Mouse (Mus musculus) CH12.LX (cell line): ENCODE measurements around the gene Rpl24. TPM values are rescaled to one million over a fixed set of nuclear protein-coding genes. Genes with fewer than 3 reads are reported as not detected.

Experiments
- DNase-seq: peaks from one replicate; pipeline ENCODE4 v3.0.0-alpha.2; 2013; ENCODE audit errors: extremely low read depth
- H3K27ac ChIP-seq: 2 replicates; pipeline ENCODE4 v1.5.1; 2012; ENCODE audit warnings: low read depth, mild to moderate bottlenecking, control low read depth, moderate library complexity; ENCODE audit not compliant: insufficient read depth
- H3K27me3 ChIP-seq: replicated peaks from 2 replicates; pipeline ENCODE3; 2012; ENCODE audit warnings: inconsistent platforms
- H3K36me3 ChIP-seq, 2 experiments: replicated peaks in 1 of 2; 2 replicates each; pipeline versions ENCODE3 to v1.6.1; 2012; ENCODE audit warnings: inconsistent platforms in 1 of 2, low read length in 1 of 2, mild to moderate bottlenecking in 1 of 2, mixed read lengths in 1 of 2, moderate library complexity in 1 of 2; ENCODE audit not compliant: control insufficient read depth in 1 of 2, insufficient read depth in 1 of 2
- H3K4me1 ChIP-seq, 2 experiments: 2 replicates each; pipeline ENCODE4 v1.6.1; 2012; ENCODE audit warnings: inconsistent platforms in 1 of 2, moderate library complexity in 1 of 2; ENCODE audit not compliant: insufficient read depth in 2 of 2, control insufficient read depth in 1 of 2
- H3K4me2 ChIP-seq: 2 replicates; pipeline ENCODE4 v1.6.1; 2012; ENCODE audit warnings: low read depth, mild to moderate bottlenecking, control low read depth; ENCODE audit not compliant: poor library complexity, insufficient read depth, severe bottlenecking
- H3K4me3 ChIP-seq, 3 experiments: fragments of 150-350 bp in 1 of 3; sonication (generic) in 1 of 3; replicated peaks in 1 of 3; 2 replicates each; pipeline versions ENCODE3 to v1.5.1; 2011 to 2012; ENCODE audit warnings: low read depth in 2 of 3, low read length in 2 of 3, mild to moderate bottlenecking in 2 of 3, moderate library complexity in 2 of 3, control low read depth in 1 of 3, improper control_type of control experiment in 1 of 3, inconsistent platforms in 1 of 3, mixed read lengths in 1 of 3; ENCODE audit not compliant: poor library complexity in 1 of 3
- H3K79me2 ChIP-seq: replicated peaks from 2 replicates; pipeline ENCODE4 v1.6.1; 2012; ENCODE audit warnings: mild to moderate bottlenecking, moderate library complexity; ENCODE audit not compliant: control insufficient read depth, poor library complexity, insufficient read depth, severe bottlenecking; ENCODE audit errors: extremely low read depth
- H3K9ac ChIP-seq: 2 replicates; pipeline ENCODE4 v1.6.1; 2012; ENCODE audit warnings: low read depth, mild to moderate bottlenecking, control low read depth, moderate library complexity; ENCODE audit not compliant: insufficient read depth
- H3K9me3 ChIP-seq: replicated peaks from 2 replicates; pipeline ENCODE3; 2012; ENCODE audit warnings: low read length, inconsistent platforms, mixed read lengths
- BHLHE40 ChIP-seq: IDR thresholded peaks from 2 replicates; pipeline ENCODE4 v1.6.1; 2011; ENCODE audit warnings: mild to moderate bottlenecking, low read depth, low read length, improper control_type of control experiment
- CHD2 ChIP-seq: IDR thresholded peaks from 2 replicates; pipeline ENCODE4 v1.6.1; 2011; ENCODE audit warnings: low read length, improper control_type of control experiment
- CTCF ChIP-seq, 2 experiments: IDR thresholded peaks in 1 of 2; conservative IDR thresholded peaks in 1 of 2; 2 replicates each; pipeline ENCODE4 v1.5.1; 2011 to 2012; ENCODE audit warnings: low read depth in 2 of 2, low read length in 2 of 2, improper control_type of control experiment in 1 of 2, inconsistent platforms in 1 of 2, mild to moderate bottlenecking in 1 of 2, moderate library complexity in 1 of 2
- EP300 ChIP-seq: IDR thresholded peaks from 2 replicates; pipeline ENCODE4 v1.6.1; 2011; ENCODE audit warnings: low read length, improper control_type of control experiment
- ETS1 ChIP-seq: conservative IDR thresholded peaks from 2 replicates; pipeline ENCODE4 v1.6.1; 2012; ENCODE audit warnings: low read depth, mild to moderate bottlenecking, inconsistent platforms, low read length, improper control_type of control experiment, moderate library complexity
- GABPA ChIP-seq: IDR thresholded peaks from 2 replicates; pipeline ENCODE4 v1.6.1; 2012; ENCODE audit warnings: low read depth, low read length, improper control_type of control experiment, inconsistent platforms; ENCODE audit not compliant: insufficient replicate concordance
- HCFC1 ChIP-seq: IDR thresholded peaks from 2 replicates; pipeline ENCODE4 v1.6.1; 2012; ENCODE audit warnings: low read depth, mild to moderate bottlenecking, inconsistent platforms, low read length, improper control_type of control experiment
- IRF4 ChIP-seq: IDR thresholded peaks from 2 replicates; pipeline ENCODE4 v1.6.1; 2014; ENCODE audit warnings: low read depth, mild to moderate bottlenecking, inconsistent platforms, low read length, improper control_type of control experiment
- JUND ChIP-seq: conservative IDR thresholded peaks from 2 replicates; pipeline ENCODE4 v1.6.1; 2011; ENCODE audit warnings: low read depth, low read length, improper control_type of control experiment
- MAFK ChIP-seq: IDR thresholded peaks from 2 replicates; pipeline ENCODE4 v1.6.1; 2011; ENCODE audit warnings: low read length, improper control_type of control experiment; ENCODE audit not compliant: insufficient replicate concordance
- MAX ChIP-seq: IDR thresholded peaks from 2 replicates; pipeline ENCODE4 v1.6.1; 2011; ENCODE audit warnings: low read length, improper control_type of control experiment
- MEF2A ChIP-seq: IDR thresholded peaks from 2 replicates; pipeline ENCODE4 v1.6.1; 2014; ENCODE audit warnings: low read depth, mild to moderate bottlenecking, inconsistent platforms, low read length, improper control_type of control experiment, borderline replicate concordance
- MYC ChIP-seq: IDR thresholded peaks from 2 replicates; pipeline ENCODE4 v1.6.1; 2011; ENCODE audit warnings: low read depth, mild to moderate bottlenecking, improper control_type of control experiment, low read length
- PAX5 ChIP-seq: IDR thresholded peaks from 2 replicates; pipeline ENCODE4 v1.6.1; 2012; ENCODE audit warnings: low read length, inconsistent platforms, mixed read lengths
- POLR2A ChIP-seq: IDR thresholded peaks from 2 replicates; pipeline ENCODE4 v1.6.1; 2011; ENCODE audit warnings: low read depth, mild to moderate bottlenecking, improper control_type of control experiment, low read length
- POLR2AphosphoS2 ChIP-seq: IDR thresholded peaks from 2 replicates; pipeline ENCODE4 v1.6.1; 2011; ENCODE audit warnings: low read depth, low read length, improper control_type of control experiment
- RAD21 ChIP-seq: IDR thresholded peaks from 2 replicates; pipeline ENCODE4 v1.6.1; 2011; ENCODE audit warnings: low read depth, mild to moderate bottlenecking, low read length, improper control_type of control experiment, moderate library complexity
- TBP ChIP-seq: conservative IDR thresholded peaks from 2 replicates; pipeline ENCODE4 v1.6.1; 2011; ENCODE audit warnings: low read depth, low read length, improper control_type of control experiment
- USF1 ChIP-seq: IDR thresholded peaks from 2 replicates; pipeline ENCODE4 v1.6.1; 2014; ENCODE audit warnings: low read depth, mild to moderate bottlenecking, inconsistent platforms, low read length, improper control_type of control experiment
- ZMIZ1 ChIP-seq: IDR thresholded peaks from 2 replicates; pipeline ENCODE4 v1.6.1; 2012; ENCODE audit warnings: low read depth, mild to moderate bottlenecking, inconsistent platforms, low read length, improper control_type of control experiment
- ZNF384 ChIP-seq: IDR thresholded peaks from 2 replicates; pipeline ENCODE4 v1.6.1; 2012; ENCODE audit warnings: low read depth, low read length, improper control_type of control experiment, inconsistent platforms
- dilution Hi-C: fragments of 300-500 bp; cut with MboI; formaldehyde crosslinking; loops from 2 replicates; pipeline ENCODE4 v1.14.3; 2020; ENCODE audit warnings: low sequenced_read_pairs; ENCODE audit not compliant: extremely low pct_unique_long_range_greater_than_20kb, extremely low pct_ligation_motif_present
- in situ Hi-C: fragments of 300-500 bp; cut with MboI; formaldehyde crosslinking; loops from 3 replicates; pipeline ENCODE4 v1.14.3; 2019; ENCODE audit warnings: low sequenced_read_pairs, low pct_ligation_motif_present, low pct_unique_long_range_greater_than_20kb, mixed read lengths
- polyA plus RNA-seq: library from polyadenylated mRNA; unstranded; fragments of >175 nt; gene quantifications from 2 replicates; pipeline ENCODE4 v1.2.1, GENCODE M21; 2012; ENCODE audit warnings: low read depth; ENCODE audit not compliant: insufficient read length
- total RNA-seq, 2 experiments: library from RNA; depleted of rRNA; stranded (reverse); fragments of 300-350 nt in 1 of 2; fragments of >200 nt in 1 of 2; gene quantifications; 2 replicates each; pipeline ENCODE4 v1.2.3; 2012 to 2014

Rpl24 gene
- total and polyA plus RNA-seq, 3 experiments: 96.4 to 2,739 (median 2,337) TPM

- H3K9ac ChIP-seq: no peak overlapping the region
- H3K4me3 ChIP-seq: no peak overlapping the region
- dilution Hi-C loops (no loop called here), in situ Hi-C loops (no loop called here)
- H3K4me2 ChIP-seq: no peak overlapping the region
- TF ChIP-seq MAX (no peak), PAX5 (no peak), ETS1 (no peak), MEF2A (no peak), CHD2 (no peak), RAD21 (no peak), POLR2AphosphoS2 (no peak), ZNF384 (no peak), POLR2A (no peak), TBP (no peak), USF1 (no peak), MAFK (no peak), IRF4 (no peak), HCFC1 (no peak), JUND (no peak)
- H3K27ac ChIP-seq: no peak overlapping the region
- no peaks in the 10 kb centered on the region for H3K27me3 ChIP-seq
- H3K36me3 ChIP-seq: peaks cover 37 to 82% of the 10 kb centered on the region in 2 experiments
- peaks cover 0 to 3% of the 10 kb centered on the region in 2 experiments; a peak in 2 of 4 replicates for H3K4me1 ChIP-seq
- no peaks in the 10 kb centered on the region; the same call in 1 of the 2 replicates for H3K79me2 ChIP-seq
- peaks cover 4% of the 10 kb centered on the region for H3K9me3 ChIP-seq
- DNase-seq: no peak
Observed at GRCm38 (mm10) chr16:56008862-56009261, 42.8 kb downstream of the Rpl24 start.

- TF ChIP-seq ETS1 (no peak), GABPA (no peak), ZMIZ1 (peak; percentile 34; the same call in 1 of the 2 replicates), EP300 (no peak), MYC (no peak), CHD2 (no peak), MEF2A (no peak), CTCF (conservative IDR thresholded peaks at IDR 0.05 in 1 of 2, IDR thresholded peaks at IDR 0.05 in 1 of 2; ENCODE audit: low read depth in 2 of 2, low read length in 2 of 2) (0 out of 4 replicates have a peak, but pooled peaks of 1 of the 2 experiments have one; percentile 23), BHLHE40 (no peak)
- H3K9ac ChIP-seq: no peak overlapping the region
- H3K36me3 ChIP-seq: peaks cover 31 to 73% of the 10 kb centered on the region in 2 experiments
- no peaks in the 10 kb centered on the region; the same call in 1 of the 2 replicates for H3K79me2 ChIP-seq
- H3K27me3 ChIP-seq: no peaks in the 10 kb centered on the region
- peaks cover 4% of the 10 kb centered on the region for H3K9me3 ChIP-seq
- H3K27ac ChIP-seq: no peak overlapping the region
- H3K4me3 ChIP-seq: no peak overlapping the region
- no peak overlapping the region for H3K4me2 ChIP-seq
- H3K4me1 ChIP-seq: peaks cover 0 to 3% of the 10 kb centered on the region in 2 experiments; a peak in 2 of 4 replicates
- dilution Hi-C loops (no loop called here), in situ Hi-C loops (no loop called here)
- no peak for DNase-seq
Observed at GRCm38 (mm10) chr16:56012789-56013743, 47.0 kb downstream of the Rpl24 start.
